Mouse (Mus musculus) liver, postnatal 0 days (tissue): ENCODE results near the gene Urm1.

ENCODE experiments used
- CTCF ChIP-seq: sonication (generic); IDR thresholded peaks from 2 replicates; pipeline ENCODE4 v1.5.1; 2016; ENCODE audit warnings: antibody characterized with exemption, low read depth
- EP300 ChIP-seq: IDR thresholded peaks from 2 replicates; pipeline ENCODE4 v1.6.1; 2016; ENCODE audit warnings: antibody characterized with exemption, low read depth, mild to moderate bottlenecking

DNA sequence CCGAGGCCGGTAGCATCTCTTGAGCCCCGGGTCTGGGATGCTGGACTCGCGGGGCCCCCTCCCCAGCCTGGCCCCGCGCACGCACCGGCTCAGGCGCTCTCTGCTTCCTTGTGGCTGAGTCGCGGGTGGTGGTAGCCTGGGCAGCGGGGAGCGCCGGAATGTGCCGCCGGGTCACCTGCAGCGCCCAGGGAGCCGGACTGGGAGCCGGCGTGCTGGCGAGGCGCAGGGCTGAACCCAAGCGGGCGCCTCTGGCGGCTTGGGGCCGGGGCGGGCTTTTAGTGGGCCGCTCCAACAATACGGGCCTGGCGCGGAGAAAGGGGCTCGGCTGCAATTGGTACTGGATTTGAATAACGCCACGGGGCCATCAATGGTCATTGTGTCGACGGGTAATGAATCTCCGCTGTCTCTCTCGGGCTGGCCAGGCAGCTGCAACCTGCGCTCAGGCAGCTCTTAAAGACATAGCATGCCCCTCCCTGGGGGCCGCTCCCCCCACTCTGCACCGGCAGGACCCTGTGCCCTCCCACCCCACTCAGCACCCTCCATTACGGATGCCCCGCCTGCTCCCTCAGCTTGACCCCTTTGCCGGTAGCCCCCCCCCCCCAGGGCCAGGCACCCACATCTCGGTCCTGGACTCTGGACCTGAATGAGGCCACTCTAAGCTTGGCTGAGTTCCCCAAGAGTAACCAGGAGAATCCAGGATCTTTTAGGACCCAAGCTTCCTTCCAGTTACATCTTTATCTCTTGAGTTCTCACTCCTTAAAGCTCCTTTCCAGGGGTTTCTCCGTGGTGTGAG is 26.4 kb downstream of the Urm1 start:
- TF ChIP-seq CTCF, result no peak
- TF ChIP-seq EP300, result no peak
